18 mouse cellular contexts compared by ENCODE assay signal in the genomic region with DNA sequence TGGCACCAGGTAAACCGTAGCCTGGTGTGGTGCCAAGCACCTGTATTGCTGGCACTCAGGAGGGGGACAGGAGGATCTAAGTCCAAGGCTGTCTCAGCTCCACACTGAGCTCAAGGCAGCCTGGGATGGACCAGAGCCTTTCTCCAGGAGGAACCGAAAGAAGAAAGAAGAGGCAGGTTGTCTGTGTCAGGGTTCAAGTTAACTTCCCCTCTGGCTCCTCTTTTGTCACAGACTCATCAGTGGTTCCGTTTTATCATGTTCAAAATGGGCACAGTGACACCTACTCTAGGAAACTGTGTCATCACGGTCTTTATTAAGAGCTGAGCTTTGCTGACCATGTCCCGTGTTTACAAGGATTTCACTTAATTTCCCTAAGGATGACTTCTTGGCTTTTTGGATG.
"Had no signal": no experiment of that assay in that cellular context is flagged by ENCODE, and none has a peak within 500 bp of the region (broad histone marks: within the 10 kb centered on the region; RNA-seq: fewer than 3 reads in every experiment).

No protein-coding gene starts in this region.

- H3K27ac ChIP-seq: kidney, postnatal 0 days; layer of hippocampus, adult 2 months; limb, embryonic 12.5 days; limb, embryonic 15.5 days; liver, embryonic 14.5 days; midbrain, embryonic 12.5 days; midbrain, embryonic 15.5 days; stomach, embryonic 15.5 days had no signal

- H3K4me1 ChIP-seq: limb, embryonic 12.5 days; limb, embryonic 15.5 days; midbrain, embryonic 12.5 days; midbrain, embryonic 15.5 days; stomach, embryonic 15.5 days had no signal

- H3K27me3 ChIP-seq: limb, embryonic 15.5 days; midbrain, embryonic 12.5 days; midbrain, embryonic 15.5 days; stomach, embryonic 15.5 days had no signal

- H3K36me3 ChIP-seq: limb, embryonic 12.5 days; limb, embryonic 15.5 days; midbrain, embryonic 12.5 days; midbrain, embryonic 15.5 days; stomach, embryonic 15.5 days had no signal

- DNase-seq: kidney, adult 2 months; kidney, postnatal 25 days; left cerebral cortex, postnatal 4 days; lung, adult 18-20 months; lung, postnatal 4 days; right cerebral cortex, postnatal 14 days; spleen, adult 18-20 months; thymus, postnatal 25 days had no signal

- H3K4me2 ChIP-seq: limb, embryonic 12.5 days; limb, embryonic 15.5 days; midbrain, embryonic 12.5 days; midbrain, embryonic 15.5 days; stomach, embryonic 15.5 days had no signal

- ATAC-seq: intestine, postnatal 0 days; midbrain, embryonic 15.5 days had no signal

- H3K9me3 ChIP-seq: limb, embryonic 12.5 days; limb, embryonic 15.5 days; midbrain, embryonic 12.5 days; midbrain, embryonic 15.5 days; stomach, embryonic 15.5 days had no signal

- H3K4me3 ChIP-seq: layer of hippocampus, adult 2 months; limb, embryonic 12.5 days; limb, embryonic 15.5 days; midbrain, embryonic 12.5 days; midbrain, embryonic 15.5 days; myocyte; stomach, embryonic 15.5 days had no signal

- H3K9ac ChIP-seq: limb, embryonic 12.5 days; limb, embryonic 15.5 days; liver, embryonic 14.5 days; midbrain, embryonic 12.5 days; midbrain, embryonic 15.5 days; stomach, embryonic 15.5 days had no signal
